Comparison of ENCODE assay signal across 8 mouse cellular contexts in genomic region chrX:60178025-60178743, GRCm38 (mm10). TPM values are rescaled to one million over a fixed set of nuclear protein-coding genes. Genes with fewer than 3 reads are reported as not detected.
DNase-seq lines count a peak whose midpoint lies in the region; ATAC-seq and TF ChIP-seq lines count a peak whose summit lies in the region.

No protein-coding gene starts in this region.

- no peak for TF ChIP-seq CTCF in kidney, postnatal 0 days (IDR thresholded peaks at IDR 0.05; ENCODE audit: low read depth)

- H3K9me3 ChIP-seq in kidney, postnatal 0 days (replicated peaks; ENCODE audit: low read length), result no peaks in the 10 kb centered on the region
- no peaks in the 10 kb centered on the region for H3K9me3 ChIP-seq in hindbrain, embryonic 12.5 days (replicated peaks)
- no peaks in the 10 kb centered on the region for H3K9me3 ChIP-seq in midbrain, embryonic 13.5 days

- WGBS in kidney, postnatal 0 days, result 19% methylated on average over 19 of the region's 19 CpGs
- 21% methylated on average over 19 of the region's 19 CpGs for WGBS in hindbrain, embryonic 12.5 days
- 23% methylated on average over 17 of the region's 19 CpGs for WGBS in midbrain, embryonic 13.5 days

- no peak for DNase-seq in kidney, postnatal 0 days (ENCODE audit: low spot score)
- no peak for DNase-seq in kidney, adult 18-20 months
- peak; percentile 28 for DNase-seq in embryo, embryonic 10.5 days (ENCODE audit: low spot score)
- no peak for DNase-seq in right cerebral cortex, postnatal 25 days
- DNase-seq in thymus, postnatal 14 days, result no peak

- no peak for ATAC-seq in kidney, postnatal 0 days (replicated peaks; ENCODE audit: low FRiP score, low read depth)
- ATAC-seq in hindbrain, embryonic 12.5 days (ENCODE audit: low FRiP score), result peak; percentile 46
- ATAC-seq in midbrain, embryonic 13.5 days, result peak; percentile 67
- no peak for ATAC-seq in inflammation-experienced regulatory T-cells, adult 6 months

- H3K9ac ChIP-seq in kidney, postnatal 0 days (ENCODE audit: low read depth, low read length), result no peak overlapping the region
- peak overlapping the region; percentile 49; the same call in 1 of the 2 replicates for H3K9ac ChIP-seq in hindbrain, embryonic 12.5 days
- H3K9ac ChIP-seq in midbrain, embryonic 13.5 days (replicated peaks), result peak overlapping the region; percentile 64

- H3K4me3 ChIP-seq in kidney, postnatal 0 days (replicated peaks; ENCODE audit: low read depth, low read length), result peak overlapping the region; percentile 33
- H3K4me3 ChIP-seq in hindbrain, embryonic 12.5 days, result peak overlapping the region; percentile 39
- peak overlapping the region; percentile 47 for H3K4me3 ChIP-seq in midbrain, embryonic 13.5 days (replicated peaks)

- no peaks in the 10 kb centered on the region for H3K27me3 ChIP-seq in kidney, postnatal 0 days (ENCODE audit: insufficient read depth, low read length)
- H3K27me3 ChIP-seq in hindbrain, embryonic 12.5 days, result peaks cover 16% of the 10 kb centered on the region
- H3K27me3 ChIP-seq in midbrain, embryonic 13.5 days, result no peaks in the 10 kb centered on the region; the same call in 1 of the 2 replicates

- no peaks in the 10 kb centered on the region for H3K36me3 ChIP-seq in kidney, postnatal 0 days (ENCODE audit: insufficient read depth, low read length)
- H3K36me3 ChIP-seq in hindbrain, embryonic 12.5 days, result no peaks in the 10 kb centered on the region
- no peaks in the 10 kb centered on the region for H3K36me3 ChIP-seq in midbrain, embryonic 13.5 days

- no peak overlapping the region for H3K27ac ChIP-seq in kidney, postnatal 0 days
- no peak overlapping the region for H3K27ac ChIP-seq in hindbrain, embryonic 12.5 days
- no peak overlapping the region for H3K27ac ChIP-seq in midbrain, embryonic 13.5 days

- H3K4me1 ChIP-seq in kidney, postnatal 0 days (replicated peaks; ENCODE audit: insufficient read depth, low read length), result no peaks in the 10 kb centered on the region
- no peaks in the 10 kb centered on the region; the same call in 1 of the 2 replicates for H3K4me1 ChIP-seq in hindbrain, embryonic 12.5 days
- peaks cover 4% of the 10 kb centered on the region; the same call in 1 of the 2 replicates for H3K4me1 ChIP-seq in midbrain, embryonic 13.5 days (replicated peaks)

- H3K4me2 ChIP-seq in kidney, postnatal 0 days (ENCODE audit: low read length), result peak overlapping the region; percentile 64
- H3K4me2 ChIP-seq in hindbrain, embryonic 12.5 days (replicated peaks), result peak overlapping the region; percentile 79
- H3K4me2 ChIP-seq in midbrain, embryonic 13.5 days (replicated peaks), result peak overlapping the region; percentile 77

RNA-seq across cellular contexts. Expression of gene Mcf2, which starts 0.7 kb away (rescaled TPM):
- 0.96 and 1.1 TPM in 2 replicates for polyA plus RNA-seq in kidney, postnatal 0 days (2015; fragmentation: Nextera tagmentation; extraction: Ambion mirVana)
- polyA plus RNA-seq in hindbrain, embryonic 12.5 days (2016; fragmentation: Nextera tagmentation; extraction: Ambion mirVana), result 0.37 and 0.61 TPM in 2 replicates
- 0.66 and 0.67 TPM in 2 replicates for polyA plus RNA-seq in midbrain, embryonic 13.5 days (2015; fragmentation: Nextera tagmentation; extraction: Ambion mirVana)
- polyA plus RNA-seq in inflammation-experienced regulatory T-cells, adult 6 months (2017; shearing (Covaris generic)), result not detected

Comparison
In these comparisons a context has a peak if more than half of its experiments do, and no peak if none do; other contexts are left out.
1. ATAC-seq: peak in hindbrain, embryonic 12.5 days (single experiment) and midbrain, embryonic 13.5 days (single experiment); none in kidney, postnatal 0 days (single experiment) and inflammation-experienced regulatory T-cells, adult 6 months (single experiment).
2. Peak in every context shown above with its lines, with median percentiles within 50 percentile points of each other: H3K4me2 ChIP-seq and H3K4me3 ChIP-seq.